Mouse (Mus musculus) C2C12 (cell line): Measurements from ENCODE around the gene Sh2d3c.

ENCODE experiments used
- CEBPB ChIP-seq: IDR thresholded peaks from one replicate; pipeline ENCODE4 v1.6.1; 2011; ENCODE audit warnings: low read depth, mild to moderate bottlenecking, control low read depth, moderate library complexity
- CTCF ChIP-seq: IDR thresholded peaks from one replicate; pipeline ENCODE4 v1.5.1; 2011; ENCODE audit not compliant: control insufficient read depth, insufficient read depth, insufficient read length
- MAX ChIP-seq: IDR thresholded peaks from one replicate; pipeline ENCODE4 v1.6.1; 2011; ENCODE audit warnings: mild to moderate bottlenecking, control low read depth
- MYOD1 ChIP-seq: IDR thresholded peaks from one replicate; pipeline ENCODE4 v1.6.1; 2011; ENCODE audit warnings: low read depth; ENCODE audit not compliant: control insufficient read depth, insufficient read length
- MYOG ChIP-seq: IDR thresholded peaks from one replicate; pipeline ENCODE4 v1.6.1; 2011; ENCODE audit not compliant: control insufficient read depth, insufficient read length; ENCODE audit errors: extremely low read depth

DNA sequence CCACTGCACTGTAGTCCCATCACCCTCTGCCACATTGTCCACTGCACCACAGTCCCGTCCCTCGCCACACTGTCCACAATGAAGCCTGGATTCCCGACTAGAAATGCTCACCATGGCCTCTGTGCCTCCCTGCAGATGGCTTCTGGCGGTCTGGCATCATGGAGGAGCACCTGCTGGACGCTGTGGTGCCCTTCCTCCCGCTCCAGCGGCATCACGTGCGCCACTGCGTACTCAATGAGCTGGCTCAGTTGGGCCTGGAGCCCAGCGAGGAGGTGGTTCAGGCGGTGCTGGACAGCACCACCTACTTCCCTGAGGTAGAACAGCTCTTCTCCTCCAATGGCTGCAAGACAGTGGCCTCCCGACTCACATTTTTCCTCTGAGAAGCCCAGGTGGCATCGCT is 40.5 kb downstream of the Sh2d3c start:
- TF ChIP-seq CTCF: no peak
- no peak for TF ChIP-seq MYOD1
- TF ChIP-seq MAX: no peak
- TF ChIP-seq MYOG: no peak
- TF ChIP-seq CEBPB: no peak
